Mouse (Mus musculus) layer of hippocampus, adult 11-12 months (tissue): ENCODE data around the gene Ccdc163.
A peak's percentile ranks its signal among the peaks of the same experiment; 100 is the strongest.
"Not testable (repeated sequence)": the region's sequence is repeated elsewhere in the genome, so short reads cannot be mapped to it uniquely, and the experiment has no call there.

Experiments used
- DNase-seq: peaks from one replicate; pipeline ENCODE4 v3.0.0; 2022; ENCODE audit warnings: low spot score

Ccdc163 gene

GRCm38 (mm10) chr4:116708201-116708764, at the start of gene Ccdc163, which contains the start of gene Mmachc:
Ccdc163 (plus strand) TSS chr4:116708509.
Mmachc (minus strand) TSS chr4:116708406.
- peak; percentile 96 for DNase-seq

GRCm38 (mm10) chr4:116659474-116659873, 48.8 kb upstream of the Ccdc163 start:
- DNase-seq = no peak

- not testable (repeated sequence) for DNase-seq
Measured at GRCm38 (mm10) chr4:116659916-116660315, 48.4 kb upstream of the Ccdc163 start.

- no peak for DNase-seq
Measured at GRCm38 (mm10) chr4:116660829-116661228, 47.5 kb upstream of the Ccdc163 start.

- DNase-seq = no peak
Measured at GRCm38 (mm10) chr4:116661998-116662397, 46.3 kb upstream of the Ccdc163 start.

GRCm38 (mm10) chr4:116666625-116667024, 41.7 kb upstream of the Ccdc163 start:
- DNase-seq = no peak

GRCm38 (mm10) chr4:116668145-116668544, 40.2 kb upstream of the Ccdc163 start:
- DNase-seq = no peak

- no peak for DNase-seq
Measured at GRCm38 (mm10) chr4:116669291-116669690, 39.0 kb upstream of the Ccdc163 start.

GRCm38 (mm10) chr4:116672785-116673184, 35.5 kb upstream of the Ccdc163 start:
- peak; percentile 39 for DNase-seq

GRCm38 (mm10) chr4:116674761-116675160, 33.5 kb upstream of the Ccdc163 start:
- not testable (repeated sequence) for DNase-seq

- DNase-seq = no peak
Measured at GRCm38 (mm10) chr4:116676027-116676426, 32.3 kb upstream of the Ccdc163 start.

GRCm38 (mm10) chr4:116677808-116678207, 30.5 kb upstream of the Ccdc163 start:
- DNase-seq = no peak

- DNase-seq = no peak
Measured at GRCm38 (mm10) chr4:116679141-116679540, 29.2 kb upstream of the Ccdc163 start.

- DNase-seq = not testable (repeated sequence)
Measured at GRCm38 (mm10) chr4:116680521-116680920, 27.8 kb upstream of the Ccdc163 start.

- DNase-seq = no peak
Measured at GRCm38 (mm10) chr4:116683957-116684356, 24.4 kb upstream of the Ccdc163 start.

- no peak for DNase-seq
Measured at GRCm38 (mm10) chr4:116684665-116685064, 23.6 kb upstream of the Ccdc163 start.

- DNase-seq = peak; percentile 92
Measured at GRCm38 (mm10) chr4:116685402-116686061, 22.8 kb upstream of the Ccdc163 start, which contains the start of gene Prdx1. Prdx1 (plus strand) TSS chr4:116685544.

GRCm38 (mm10) chr4:116687041-116687440, 21.3 kb upstream of the Ccdc163 start:
- no peak for DNase-seq

- no peak for DNase-seq
Measured at GRCm38 (mm10) chr4:116689309-116689876, 18.9 kb upstream of the Ccdc163 start.

- no peak for DNase-seq
Measured at GRCm38 (mm10) chr4:116692146-116692545, 16.2 kb upstream of the Ccdc163 start.

- no peak for DNase-seq
Measured at GRCm38 (mm10) chr4:116693785-116694184, 14.5 kb upstream of the Ccdc163 start.

- no peak for DNase-seq
Measured at GRCm38 (mm10) chr4:116698693-116699342, 9.5 kb upstream of the Ccdc163 start.

GRCm38 (mm10) chr4:116700964-116701363, 7.3 kb upstream of the Ccdc163 start:
- no peak for DNase-seq
